Mouse (Mus musculus): ENCODE data around the gene Spon2. TPM values are rescaled to one million over a fixed set of nuclear protein-coding genes. Genes with fewer than 3 reads are reported as not detected.

Gene Spon2
- polyA plus RNA-seq (2012; ENCODE audit: low replicate concordance), result 0.39 and 1.4 TPM in 2 replicates

GRCm38 (mm10) chr5:33218081-33218480, at the start of gene Spon2:
Gene Spon2 (minus strand): TSS chr5:33218455.

Other genes starting within 250 kb of the Spon2 start
- 46.6 and 89.2 TPM in 2 replicates for gene Ywhah, start 199.6 kb downstream of the Spon2 start, polyA plus RNA-seq (2012; ENCODE audit: low replicate concordance)
- not detected in 2 replicates for gene Slc5a1, start 114.2 kb downstream of the Spon2 start, polyA plus RNA-seq (2012; ENCODE audit: low replicate concordance)
- gene Ctbp1, start 56.5 kb upstream of the Spon2 start, polyA plus RNA-seq (2012; ENCODE audit: low replicate concordance), result 265 and 399 TPM in 2 replicates
- 94.9 and 97.9 TPM in 2 replicates for gene Maea, start 117.1 kb upstream of the Spon2 start, polyA plus RNA-seq (2012; ENCODE audit: low replicate concordance)
- 0.93 and 2.0 TPM in 2 replicates for gene Uvssa, start 160.1 kb upstream of the Spon2 start, polyA plus RNA-seq (2012; ENCODE audit: low replicate concordance)
- not detected in 2 replicates for gene Nkx1-1, start 215.5 kb upstream of the Spon2 start, polyA plus RNA-seq (2012; ENCODE audit: low replicate concordance)

Measured in leukemia stem cell, adult 10-12 weeks (primary cell).